Mouse (Mus musculus) forebrain, embryonic 12.5 days (tissue): Measurements from ENCODE around the gene 9530077C05Rik. TPM values are rescaled to one million over a fixed set of nuclear protein-coding genes. Genes with fewer than 3 reads are reported as not detected.

Source experiments
- ATAC-seq: fragments of 200-750 bp; cut with Nextera tagmentation; 2 replicates; pipeline ENCODE4 v1.8.0; 2017; ENCODE audit warnings: moderate TSS enrichment; ENCODE audit not compliant: low FRiP score
- H3K27ac ChIP-seq: fragments of 300-500 bp; sonication (generic); 2 replicates; pipeline ENCODE4 v1.5.1; 2016; ENCODE audit warnings: mild to moderate bottlenecking
- H3K27me3 ChIP-seq: fragments of 300-500 bp; sonication (generic); 2 replicates; pipeline ENCODE4 v1.6.1; 2016; ENCODE audit warnings: mild to moderate bottlenecking
- H3K36me3 ChIP-seq: fragments of 300-500 bp; sonication (generic); replicated peaks from 2 replicates; pipeline ENCODE4 v1.6.1; 2016; ENCODE audit warnings: mild to moderate bottlenecking
- H3K4me1 ChIP-seq: fragments of 300-500 bp; sonication (generic); 2 replicates; pipeline ENCODE4 v1.6.1; 2016
- H3K4me2 ChIP-seq: fragments of 300-500 bp; sonication (generic); 2 replicates; pipeline ENCODE4 v1.6.1; 2016; ENCODE audit warnings: mild to moderate bottlenecking, moderate library complexity
- H3K4me3 ChIP-seq: fragments of 300-500 bp; sonication (generic); replicated peaks from 2 replicates; pipeline ENCODE4 v1.5.1; 2016; ENCODE audit warnings: mild to moderate bottlenecking
- H3K9ac ChIP-seq: fragments of 300-500 bp; sonication (generic); 2 replicates; pipeline ENCODE4 v1.6.1; 2016; ENCODE audit warnings: mild to moderate bottlenecking
- H3K9me3 ChIP-seq: fragments of 300-500 bp; sonication (generic); 2 replicates; pipeline ENCODE4 v1.6.1; 2016
- WGBS: fragments of 180-500 bp; shearing (Covaris S2); methylation state at CpG from one replicate; pipeline ENCODE4 v1.1.7; 2016; 5-methylcytosine and 5-hydroxymethylcytosine counted together
- polyA plus RNA-seq: library from polyadenylated mRNA; unstranded; fragments of >200 nt; fragmentation: Nextera tagmentation; extraction: Ambion mirVana; gene quantifications from 2 replicates; pipeline ENCODE4 v1.2.1, GENCODE M21; 2016

The 9530077C05Rik gene
- 10.2 and 12.1 TPM in 2 replicates for polyA plus RNA-seq

GRCm38 (mm10) chr9:22411002-22411857 is at the start of gene 9530077C05Rik:
Gene 9530077C05Rik, plus strand, starts transcription at chr9:22411513.
- Histone ChIP-seq H3K36me3 (no peaks in the 10 kb centered on the region), H3K9me3 (no peaks in the 10 kb centered on the region), H3K4me2 (peak within 1 kb of the TSS; percentile 77), H3K9ac (peak within 1 kb of the TSS; percentile 68), H3K27ac (0 out of 2 replicates have a peak within 1 kb of the TSS, but pooled peaks have one; percentile 42), H3K4me3 (peak within 1 kb of the TSS; percentile 58), H3K27me3 (no peaks in the 10 kb centered on the region), H3K4me1 (no peaks in the 10 kb centered on the region)
- peak; percentile 99 for ATAC-seq
- 2% methylated on average over 43 of the region's 43 CpGs for WGBS

- ATAC-seq: no peak
- Histone ChIP-seq H3K27ac (no peak overlapping the region), H3K27me3 (no peaks in the 10 kb centered on the region), H3K4me1 (no peaks in the 10 kb centered on the region), H3K4me2 (no peak overlapping the region), H3K9ac (no peak overlapping the region), H3K9me3 (no peaks in the 10 kb centered on the region), H3K36me3 (peaks cover 80% of the 10 kb centered on the region), H3K4me3 (no peak overlapping the region)
- 99% methylated on average over 2 of the region's 2 CpGs for WGBS
These were observed 45.1 kb upstream of the 9530077C05Rik start for GRCm38 (mm10) chr9:22366221-22366620.

GRCm38 (mm10) chr9:22366621-22367020 is 44.7 kb upstream of the 9530077C05Rik start:
- 97% methylated on average over 10 of the region's 10 CpGs for WGBS
- no peak for ATAC-seq

GRCm38 (mm10) chr9:22368030-22368429 is 43.3 kb upstream of the 9530077C05Rik start:
- no peak overlapping the region for H3K27ac ChIP-seq
- peaks cover 84% of the 10 kb centered on the region for H3K36me3 ChIP-seq
- 86% methylated on average over 6 of the region's 6 CpGs for WGBS
- H3K4me1 ChIP-seq: no peaks in the 10 kb centered on the region
- H3K27me3 ChIP-seq: no peaks in the 10 kb centered on the region
- H3K4me2 ChIP-seq: no peak overlapping the region
- no peak overlapping the region for H3K4me3 ChIP-seq
- no peak for ATAC-seq
- H3K9me3 ChIP-seq: no peaks in the 10 kb centered on the region
- H3K9ac ChIP-seq: no peak overlapping the region

More at GRCm38 (mm10) chr9:22366621-22367020, 44.7 kb upstream of the 9530077C05Rik start:
- Histone ChIP-seq H3K27me3 (no peaks in the 10 kb centered on the region), H3K4me2 (no peak overlapping the region), H3K27ac (no peak overlapping the region; the same call in 1 of the 2 replicates), H3K4me1 (no peaks in the 10 kb centered on the region), H3K9me3 (no peaks in the 10 kb centered on the region), H3K4me3 (no peak overlapping the region), H3K9ac (no peak overlapping the region), H3K36me3 (peaks cover 82% of the 10 kb centered on the region)

GRCm38 (mm10) chr9:22372760-22373159 is 38.6 kb upstream of the 9530077C05Rik start:
- no peak overlapping the region for H3K27ac ChIP-seq
- WGBS: 97% methylated on average over 4 of the region's 4 CpGs
- H3K27me3 ChIP-seq: no peaks in the 10 kb centered on the region
- H3K4me1 ChIP-seq: no peaks in the 10 kb centered on the region
- no peaks in the 10 kb centered on the region for H3K9me3 ChIP-seq
- H3K4me3 ChIP-seq: no peak overlapping the region
- H3K4me2 ChIP-seq: no peak overlapping the region
- H3K36me3 ChIP-seq: peaks cover 82% of the 10 kb centered on the region
- ATAC-seq: no peak
- H3K9ac ChIP-seq: no peak overlapping the region

GRCm38 (mm10) chr9:22376086-22376485 is 35.2 kb upstream of the 9530077C05Rik start:
- Histone ChIP-seq H3K27ac (no peak overlapping the region), H3K9me3 (no peaks in the 10 kb centered on the region), H3K36me3 (peaks cover 85% of the 10 kb centered on the region), H3K4me2 (no peak overlapping the region), H3K4me3 (no peak overlapping the region), H3K27me3 (no peaks in the 10 kb centered on the region), H3K4me1 (no peaks in the 10 kb centered on the region), H3K9ac (no peak overlapping the region)
- 87% methylated on average over 5 of the region's 5 CpGs for WGBS
- no peak for ATAC-seq

- no peak overlapping the region for H3K9ac ChIP-seq
- H3K9me3 ChIP-seq: no peaks in the 10 kb centered on the region
- WGBS: 73% methylated on average over 2 of the region's 2 CpGs
- H3K4me3 ChIP-seq: no peak overlapping the region
- peaks cover 17% of the 10 kb centered on the region for H3K4me1 ChIP-seq
- H3K36me3 ChIP-seq: peaks cover 21% of the 10 kb centered on the region
- no peak overlapping the region for H3K27ac ChIP-seq
- H3K4me2 ChIP-seq: no peak overlapping the region
- no peaks in the 10 kb centered on the region for H3K27me3 ChIP-seq
- ATAC-seq: no peak
These were observed 25.4 kb upstream of the 9530077C05Rik start for GRCm38 (mm10) chr9:22385890-22386289.

- Histone ChIP-seq H3K4me2 (peak overlapping the region; percentile 56), H3K27me3 (no peaks in the 10 kb centered on the region), H3K27ac (peak overlapping the region; percentile 90; the same call in 1 of the 2 replicates), H3K9me3 (no peaks in the 10 kb centered on the region), H3K4me1 (peaks cover 17% of the 10 kb centered on the region), H3K36me3 (peaks cover 4% of the 10 kb centered on the region; the same call in 1 of the 2 replicates), H3K4me3 (peak overlapping the region; percentile 59), H3K9ac (peak overlapping the region; percentile 60)
- no peak for ATAC-seq
- WGBS: 22% methylated on average over 6 of the region's 6 CpGs
These were observed 23.4 kb upstream of the 9530077C05Rik start for GRCm38 (mm10) chr9:22387901-22388300.

GRCm38 (mm10) chr9:22388401-22388980 is 22.8 kb upstream of the 9530077C05Rik start:
- Histone ChIP-seq H3K4me1 (peaks cover 17% of the 10 kb centered on the region), H3K27ac (peak overlapping the region; percentile 90), H3K4me2 (peak overlapping the region; percentile 56), H3K9ac (peak overlapping the region; percentile 60), H3K36me3 (no peaks in the 10 kb centered on the region), H3K9me3 (no peaks in the 10 kb centered on the region), H3K27me3 (no peaks in the 10 kb centered on the region), H3K4me3 (peak overlapping the region; percentile 59)
- whole genome bisulfite sequencing: under 1% methylated on average over 41 of the region's 41 CpGs
- peak; percentile 80 for ATAC-seq

GRCm38 (mm10) chr9:22389021-22389476 is 22.3 kb upstream of the 9530077C05Rik start, which contains the start of gene Anln:
Gene Anln, minus strand, starts transcription at chr9:22389188.
- H3K4me2 ChIP-seq: peak within 1 kb of the TSS; percentile 56
- peak within 1 kb of the TSS; percentile 90 for H3K27ac ChIP-seq
- peak; percentile 96 for ATAC-seq
- peaks cover 17% of the 10 kb centered on the region for H3K4me1 ChIP-seq
- peak within 1 kb of the TSS; percentile 62 for H3K9ac ChIP-seq
- peak within 1 kb of the TSS; percentile 59 for H3K4me3 ChIP-seq
- WGBS: 0% methylated on average over 43 of the region's 44 CpGs
- H3K36me3 ChIP-seq: no peaks in the 10 kb centered on the region
- H3K27me3 ChIP-seq: no peaks in the 10 kb centered on the region
- H3K9me3 ChIP-seq: no peaks in the 10 kb centered on the region

GRCm38 (mm10) chr9:22389736-22390245 is 21.5 kb upstream of the 9530077C05Rik start:
- H3K9ac ChIP-seq: no peak overlapping the region
- ATAC-seq: no peak
- H3K4me2 ChIP-seq: peak overlapping the region; percentile 56
- H3K4me3 ChIP-seq: peak overlapping the region; percentile 59
- no peaks in the 10 kb centered on the region for H3K27me3 ChIP-seq
- peaks cover 17% of the 10 kb centered on the region for H3K4me1 ChIP-seq
- WGBS: 74% methylated on average over 6 of the region's 6 CpGs
- H3K9me3 ChIP-seq: no peaks in the 10 kb centered on the region
- peak overlapping the region; percentile 90; the same call in 1 of the 2 replicates for H3K27ac ChIP-seq
- H3K36me3 ChIP-seq: no peaks in the 10 kb centered on the region

GRCm38 (mm10) chr9:22390390-22390789 is 20.9 kb upstream of the 9530077C05Rik start:
- Histone ChIP-seq H3K4me2 (no peak overlapping the region), H3K27me3 (no peaks in the 10 kb centered on the region), H3K9me3 (no peaks in the 10 kb centered on the region), H3K27ac (no peak overlapping the region), H3K4me3 (no peak overlapping the region), H3K9ac (no peak overlapping the region), H3K4me1 (peaks cover 17% of the 10 kb centered on the region), H3K36me3 (no peaks in the 10 kb centered on the region)
- ATAC-seq: no peak
- WGBS: 90% methylated on average over 5 of the region's 5 CpGs
